Mouse (Mus musculus) cerebellum, adult 2 months (tissue): ENCODE results near the gene Ptdss2.

Experiments
- CTCF ChIP-seq: fragments of 200-500 bp; IDR thresholded peaks from 2 replicates; pipeline ENCODE4 v1.5.1; 2011; ENCODE audit warnings: low read depth, mild to moderate bottlenecking, control low read depth, low read length, moderate library complexity, borderline replicate concordance; ENCODE audit not compliant: insufficient read depth
- POLR2A ChIP-seq: fragments of 200-500 bp; IDR thresholded peaks from 2 replicates; pipeline ENCODE4 v1.6.1; 2011; ENCODE audit warnings: low read length, control low read depth, borderline replicate concordance; ENCODE audit not compliant: insufficient read depth

- no peak for TF ChIP-seq CTCF
- no peak for TF ChIP-seq POLR2A
Measured at GRCm38 (mm10) chr7:141131904-141132755, 9.9 kb downstream of the Ptdss2 start.
